Mouse (Mus musculus) embryonic stem cell, embryonic (primary cell): ENCODE data around the gene Trp53rkb.

ENCODE experiments used
- CTCF ChIA-PET, 4 experiments: fragments of 300-600 bp in 2 of 4; fragments of 350-600 bp in 2 of 4; sonication (Branson Sonifier 250); formaldehyde crosslinking; loops; one replicate each; lab custom pipeline; 2022; ENCODE audit warnings: inconsistent platforms in 2 of 4; lab: Charles Lee
- POLR2A ChIA-PET, 4 experiments: fragments of 300-600 bp in 2 of 4; fragments of 350-600 bp in 2 of 4; sonication (Branson Sonifier 250); formaldehyde crosslinking; loops; one replicate each; lab custom pipeline; 2022; ENCODE audit warnings: antibody characterized with exemption in 4 of 4, inconsistent platforms in 1 of 4; lab: Charles Lee

Trp53rkb gene

GRCm38 (mm10) chr2:166779956-166780355 lies 12.4 kb upstream of the Trp53rkb start:
- CTCF ChIA-PET = interaction anchor here in 3 of 4 experiments (0.6 to 6.2 kb wide), 22 partner anchors 9 to 224 kb away, joined by 3 to 117 read pairs (median 7); partner anchors contain the start of gene Trp53rkb (in 2 of the 3)
- POLR2A ChIA-PET = interaction anchor here in 3 of 4 experiments (0.6 to 2.0 kb wide), 7 partner anchors 9 to 188 kb away, joined by 3 to 6 read pairs (median 4); partner anchors contain the start of genes Cse1l (in 1 of the 3) and Trp53rkb (in 1 of the 3)

DNA sequence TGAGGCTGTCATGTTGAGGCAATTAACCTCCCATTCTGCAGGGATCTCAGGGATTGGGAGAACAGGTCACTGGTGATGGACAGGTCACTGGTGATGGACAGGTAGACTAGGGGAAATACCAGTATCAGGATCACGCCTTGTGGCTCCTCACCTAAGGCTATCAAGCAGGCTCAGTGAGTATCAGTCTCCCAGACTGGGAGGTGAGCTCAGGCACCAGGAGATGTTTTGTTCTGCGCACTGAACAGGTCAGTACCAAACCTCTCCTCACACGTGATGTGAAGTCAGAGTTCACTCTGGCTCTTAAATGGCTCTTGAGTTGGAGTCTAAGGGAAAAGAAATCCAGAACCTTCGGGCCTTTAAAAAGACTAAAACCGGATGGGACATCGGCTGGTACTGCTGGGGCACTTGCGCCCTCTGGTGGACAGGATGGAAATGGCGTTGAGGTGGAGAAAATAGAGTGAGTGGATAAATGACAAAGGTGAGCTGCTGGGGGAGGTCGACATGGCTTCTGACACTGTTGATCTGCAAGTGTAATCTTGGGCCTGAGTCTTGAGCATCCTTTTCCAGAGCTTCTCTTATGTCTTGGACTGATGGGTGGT lies 11.3 kb upstream of the Trp53rkb start:
- ChIA-PET CTCF (interaction anchor here (0.5 to 6.2 kb wide), 101 partner anchors 8 to 1081 kb away, joined by 3 to 117 read pairs (median 4); partner anchors contain the start of genes Trp53rkb (in 3 of the 4), Cse1l (in 1 of the 4) and Prex1 (in 1 of the 4)), POLR2A (interaction anchor here in 3 of 4 experiments (0.7 to 2.0 kb wide), 12 partner anchors 10 to 191 kb away, joined by 3 to 8 read pairs (median 4); partner anchors contain the start of genes Arfgef2 (in 1 of the 3), Cse1l (in 1 of the 3), Prex1 (in 1 of the 3) and Trp53rkb (in 1 of the 3))

DNA sequence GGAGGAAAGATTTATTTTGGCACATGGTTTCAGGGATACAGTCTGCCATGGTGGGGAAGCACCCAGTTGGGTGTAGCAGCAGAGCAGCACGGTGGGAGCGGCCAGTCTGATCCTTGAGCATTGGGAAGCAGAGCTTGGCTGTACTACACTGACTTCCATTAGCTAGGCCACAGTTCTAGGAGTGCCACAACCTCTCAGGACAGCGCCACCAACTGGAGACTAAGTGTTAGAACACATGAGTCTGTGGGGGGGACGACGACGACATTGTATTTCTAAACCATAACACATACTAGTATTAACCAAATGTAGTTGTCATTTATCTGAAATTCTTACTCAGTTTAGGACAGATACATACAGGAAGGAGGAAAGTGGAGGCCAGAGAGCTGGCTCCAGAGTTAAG lies 8.0 kb upstream of the Trp53rkb start:
- POLR2A ChIA-PET = interaction anchor here in 1 of 4 experiments (0.6 to 1.5 kb wide), 2 partner anchors 9 to 71 kb away, joined by 3 to 5 read pairs; no protein-coding TSS in a partner anchor
- CTCF ChIA-PET = interaction anchor here (0.5 to 3.5 kb wide), 11 partner anchors 8 to 229 kb away, joined by 3 to 24 read pairs (median 4); partner anchors contain the start of gene Trp53rkb (in 1 of the 4)

DNA sequence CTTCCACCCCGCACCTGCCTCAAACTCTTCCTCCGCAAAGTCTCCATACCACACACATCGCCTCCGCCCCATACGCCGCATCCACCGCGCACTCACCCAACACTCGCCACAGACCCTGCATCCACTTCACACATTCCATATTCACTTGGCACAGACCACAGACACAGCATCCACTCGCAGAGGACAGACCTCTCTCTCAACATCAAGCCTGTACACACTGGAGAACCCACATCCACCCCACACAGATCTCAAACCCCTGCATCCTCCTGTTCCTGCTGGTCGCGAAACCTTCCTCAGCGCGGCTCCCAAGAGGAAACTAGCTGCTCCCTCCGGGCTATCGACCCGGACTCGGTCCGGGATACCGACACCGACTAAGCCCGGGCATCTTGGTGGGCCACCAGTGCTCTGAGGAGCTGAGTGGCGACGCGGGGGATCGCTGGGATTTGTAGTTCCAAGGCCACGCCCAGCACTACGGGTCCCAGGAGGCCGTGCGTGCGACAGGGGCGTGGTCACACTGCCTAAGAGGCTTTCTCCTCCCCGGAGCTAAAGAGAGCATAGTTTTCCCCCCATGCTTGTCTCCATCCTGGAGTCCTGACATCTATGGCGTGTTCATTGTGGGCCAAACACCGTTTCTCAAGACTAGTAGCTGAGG lies 5.9 kb upstream of the Trp53rkb start:
- CTCF ChIA-PET = interaction anchor here (0.5 to 3.4 kb wide), 17 partner anchors 10 to 704 kb away, joined by 3 to 24 read pairs (median 4); no protein-coding TSS in a partner anchor
- POLR2A ChIA-PET = interaction anchor here in 3 of 4 experiments (0.6 to 3.9 kb wide), 27 partner anchors 9 to 1338 kb away, joined by 3 to 17 read pairs (median 4); partner anchors contain the start of genes Arfgef2 (in 2 of the 3), Ncoa3 (in 2 of the 3), Cse1l (in 1 of the 3) and Ddx27 (in 1 of the 3)

DNA sequence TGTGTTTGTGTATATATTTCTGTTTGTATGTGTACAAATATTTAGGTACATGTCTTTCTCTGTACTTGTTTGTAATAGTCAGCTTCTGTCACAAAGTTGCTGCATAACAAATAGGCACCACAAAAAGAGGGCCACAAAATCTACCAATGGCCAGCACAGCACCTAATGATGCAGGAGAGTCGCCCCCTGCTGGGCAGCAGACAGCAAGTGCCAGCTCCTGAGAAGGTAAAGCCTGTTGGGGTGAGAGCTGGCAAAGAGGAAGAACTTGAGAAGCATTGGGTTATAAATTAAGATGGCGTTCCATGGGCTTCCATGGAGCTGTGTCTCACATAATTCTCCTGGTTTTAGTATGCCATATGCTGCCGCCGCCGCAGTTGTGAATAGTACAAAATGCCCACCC lies 593 bp upstream of the Trp53rkb start:
- POLR2A ChIA-PET = interaction anchor here in 2 of 4 experiments (1.1 to 3.2 kb wide), 9 partner anchors 12 to 205 kb away, joined by 3 to 18 read pairs (median 4); partner anchors contain the start of genes Arfgef2 (in 2 of the 2) and Cse1l (in 1 of the 2)
- CTCF ChIA-PET = interaction anchor here (0.6 to 2.4 kb wide), 26 partner anchors 9 to 1855 kb away, joined by 3 to 11 read pairs (median 4); partner anchors contain the start of gene Arfgef2 (in 1 of the 4)

DNA sequence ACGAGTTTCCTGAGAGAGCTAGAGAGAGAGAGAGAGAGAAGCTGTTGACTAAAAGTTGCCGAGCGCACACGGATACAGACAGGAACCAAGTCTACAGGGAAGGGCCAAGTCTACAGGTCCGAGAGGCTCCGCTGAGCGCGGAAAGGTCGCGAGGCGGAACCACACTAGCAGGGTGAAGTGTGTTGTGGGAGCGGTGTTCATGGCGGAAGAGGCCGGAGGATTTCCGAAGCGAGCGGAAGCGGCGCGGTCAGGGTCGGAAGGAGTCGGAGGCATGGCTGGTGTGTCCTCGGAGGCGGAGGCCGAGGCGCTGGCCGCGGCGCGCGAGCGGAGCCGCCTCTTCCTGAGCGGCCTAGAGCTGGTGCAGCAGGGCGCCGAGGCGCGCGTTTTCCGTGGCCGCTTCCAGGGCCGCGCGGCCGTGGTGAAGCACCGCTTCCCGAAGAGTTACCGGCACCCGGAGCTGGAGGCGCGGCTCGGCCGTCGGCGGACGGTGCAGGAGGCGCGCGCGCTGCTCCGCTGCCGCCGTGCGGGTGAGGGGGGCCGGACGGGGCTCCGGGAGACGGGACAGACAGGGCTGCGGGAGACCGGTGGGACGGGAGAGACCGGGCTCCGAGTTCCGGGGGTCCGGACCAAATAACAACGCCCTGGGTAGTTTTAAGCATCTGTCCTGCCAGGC lies 1.3 kb downstream of the Trp53rkb start:
- ChIA-PET CTCF (interaction anchor here in 3 of 4 experiments (0.6 to 2.4 kb wide), 7 partner anchors 10 to 353 kb away, joined by 3 to 9 read pairs (median 6); no protein-coding TSS in a partner anchor), POLR2A (interaction anchor here in 2 of 4 experiments (0.5 to 3.2 kb wide), 14 partner anchors 9 to 223 kb away, joined by 3 to 18 read pairs (median 5); partner anchors contain the start of genes Arfgef2 (in 2 of the 2) and Cse1l (in 2 of the 2))

- ChIA-PET POLR2A (interaction anchor here in 2 of 4 experiments (0.5 to 1.0 kb wide), 2 partner anchors 12 to 973 kb away, joined by 4 read pairs; no protein-coding TSS in a partner anchor), CTCF (no interaction called here)
Measured at GRCm38 (mm10) chr2:166799615-166800472, 7.5 kb downstream of the Trp53rkb start.

DNA sequence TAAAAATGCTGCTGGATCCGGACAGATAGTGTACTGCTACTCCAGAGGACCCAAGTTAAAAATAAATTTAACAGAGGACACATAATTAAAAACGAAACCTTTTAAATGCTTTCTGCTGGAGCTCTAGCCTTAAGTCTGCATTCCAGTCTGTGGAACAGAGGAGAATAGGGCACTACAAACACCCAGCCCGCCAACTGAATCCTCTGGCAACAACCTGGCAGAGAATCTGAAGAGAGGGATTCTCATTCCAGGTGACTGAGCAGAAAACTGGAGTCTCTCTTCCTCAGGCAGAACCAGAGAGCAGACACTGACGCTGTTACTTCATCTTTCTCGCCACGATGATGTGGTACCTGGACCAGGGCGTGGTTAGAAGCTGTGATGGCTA lies 8.1 kb downstream of the Trp53rkb start:
- POLR2A ChIA-PET = interaction anchor here in 2 of 4 experiments (0.5 to 1.0 kb wide), 2 partner anchors 13 to 973 kb away, joined by 4 read pairs; no protein-coding TSS in a partner anchor

GRCm38 (mm10) chr2:166801436-166801835 lies 9.1 kb downstream of the Trp53rkb start:
- ChIA-PET POLR2A (no interaction called here), CTCF (no interaction called here)

More for the DNA sequence above, 8.1 kb downstream of the Trp53rkb start:
- CTCF ChIA-PET = no interaction called here

- POLR2A ChIA-PET = interaction anchor here in 3 of 4 experiments (0.7 to 2.7 kb wide), 7 partner anchors 11 to 587 kb away, joined by 3 to 18 read pairs (median 3); partner anchors contain the start of gene Trp53rkb (in 1 of the 3)
Measured at GRCm38 (mm10) chr2:166803298-166803697, 11.0 kb downstream of the Trp53rkb start.

DNA sequence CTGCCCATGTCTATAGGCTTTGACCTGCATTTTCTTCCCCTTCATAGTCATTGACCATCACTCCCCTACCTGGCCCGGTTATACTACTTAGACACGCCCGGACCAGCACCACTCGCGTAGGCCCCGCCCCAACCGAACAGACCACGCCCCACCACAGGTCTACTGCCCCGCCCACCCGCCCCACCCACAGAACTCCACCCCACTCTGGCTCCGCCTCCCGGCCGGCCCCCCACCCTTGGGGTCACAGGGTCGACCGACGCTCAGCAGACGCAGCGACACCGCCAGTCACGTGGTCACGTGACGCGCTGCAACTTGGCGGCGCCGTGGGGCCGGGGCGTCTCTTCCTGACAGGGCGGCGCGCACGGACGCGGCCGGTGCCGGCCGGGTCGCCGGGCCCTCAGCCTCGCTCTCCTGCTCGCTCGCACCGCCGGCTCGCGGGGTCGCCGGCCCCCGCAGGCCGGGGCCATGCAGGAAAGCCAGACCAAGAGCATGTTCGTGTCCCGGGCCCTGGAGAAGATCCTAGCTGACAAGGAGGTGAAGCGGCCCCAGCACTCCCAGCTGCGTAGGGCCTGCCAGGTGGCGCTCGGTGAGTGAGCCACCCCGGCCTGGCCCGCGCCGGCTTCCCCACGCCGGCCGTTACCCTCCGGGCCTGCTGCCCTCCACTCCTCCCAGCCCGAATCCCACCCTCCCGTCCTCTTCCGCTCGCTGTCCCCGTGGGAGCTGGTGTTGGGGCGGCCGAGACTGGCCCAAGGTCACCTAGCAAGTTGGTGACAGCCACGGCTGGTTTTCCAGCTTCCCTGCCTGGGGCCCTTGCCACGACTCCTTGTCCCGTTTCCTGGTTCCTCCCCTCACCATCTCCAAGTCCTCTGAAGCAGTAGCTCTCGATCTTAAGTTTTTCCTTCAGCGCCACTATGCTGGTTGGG lies 13.2 kb downstream of the Trp53rkb start, which contains the start of gene Arfgef2:
Gene Arfgef2, plus strand, starts transcription at position 339 of the 923 bp plus-strand sequence.
- CTCF ChIA-PET = interaction anchor here (0.5 to 1.3 kb wide), 8 partner anchors 14 to 667 kb away, joined by 3 to 8 read pairs (median 3); partner anchors contain the start of gene Trp53rkb (in 1 of the 4)

More at GRCm38 (mm10) chr2:166803298-166803697, 11.0 kb downstream of the Trp53rkb start:
- CTCF ChIA-PET = interaction anchor here in 2 of 4 experiments (0.6 to 1.5 kb wide), 2 partner anchors 11 to 129 kb away, joined by 3 to 4 read pairs; partner anchors contain the start of gene Trp53rkb (in 1 of the 2)

GRCm38 (mm10) chr2:166806173-166806705 lies 13.9 kb downstream of the Trp53rkb start:
- ChIA-PET CTCF (interaction anchor here (0.5 to 1.3 kb wide), 9 partner anchors 14 to 668 kb away, joined by 3 to 8 read pairs (median 3); partner anchors contain the start of gene Trp53rkb (in 1 of the 4)), POLR2A (interaction anchor here (0.6 to 3.6 kb wide), 57 partner anchors 10 to 995 kb away, joined by 3 to 37 read pairs (median 3); partner anchors contain the start of genes Cse1l (in 2 of the 4), Trp53rkb (in 2 of the 4), Prex1 (in 1 of the 4) and Znfx1 (in 1 of the 4))

More for the DNA sequence above, 13.2 kb downstream of the Trp53rkb start, which contains the start of gene Arfgef2:
- POLR2A ChIA-PET = interaction anchor here (0.5 to 3.6 kb wide), 57 partner anchors 9 to 994 kb away, joined by 3 to 37 read pairs (median 3); partner anchors contain the start of genes Cse1l (in 2 of the 4), Trp53rkb (in 2 of the 4), Prex1 (in 1 of the 4) and Znfx1 (in 1 of the 4)

DNA sequence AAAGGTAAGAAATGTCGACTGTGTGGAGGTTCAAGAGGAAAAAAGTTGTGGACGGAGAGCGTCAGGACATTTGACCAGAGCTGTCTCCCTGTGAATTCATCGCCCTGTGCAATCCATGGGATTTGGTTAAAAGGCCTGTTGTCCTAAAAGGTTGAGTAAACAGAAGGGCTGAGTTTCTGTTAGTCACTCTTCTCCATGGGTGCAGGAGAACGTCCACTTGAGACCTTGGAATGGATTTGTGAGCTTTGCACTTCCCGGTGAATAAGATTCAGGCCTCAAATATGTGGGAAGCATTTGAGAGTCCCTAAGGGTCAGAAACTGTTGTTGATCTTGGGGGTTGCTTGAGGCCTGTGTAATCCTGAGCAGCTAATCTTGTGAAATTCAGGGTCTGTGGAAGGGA lies 14.5 kb downstream of the Trp53rkb start:
- CTCF ChIA-PET = interaction anchor here in 1 of 4 experiments (0.5 kb wide), 1 partner anchor 98 kb away, joined by 3 read pairs; no protein-coding TSS in a partner anchor

GRCm38 (mm10) chr2:166809499-166809898 lies 17.2 kb downstream of the Trp53rkb start:
- ChIA-PET CTCF (interaction anchor here in 1 of 4 experiments (1.2 kb wide), 1 partner anchor 28 kb away, joined by 3 read pairs; no protein-coding TSS in a partner anchor), POLR2A (interaction anchor here in 2 of 4 experiments (1.3 to 1.8 kb wide), 2 partner anchors 10 to 18 kb away, joined by 4 to 15 read pairs; no protein-coding TSS in a partner anchor)

More for the DNA sequence above, 14.5 kb downstream of the Trp53rkb start:
- POLR2A ChIA-PET = interaction anchor here in 2 of 4 experiments (1.1 to 3.6 kb wide), 17 partner anchors 10 to 194 kb away, joined by 3 to 37 read pairs (median 5); partner anchors contain the start of genes Cse1l (in 2 of the 2) and Trp53rkb (in 1 of the 2)
